Mouse (Mus musculus): ENCODE results near the gene Ints4.

- no peak for TF ChIP-seq CTCF (IDR thresholded peaks at IDR 0.05; ENCODE audit: low read depth)
- TF ChIP-seq EP300 (optimal IDR thresholded peaks at IDR 0.05) = no peak
These were observed 2.6 kb downstream of the Ints4 start for GRCm38 (mm10) chr7:97483378-97483777.
